Mouse (Mus musculus) intestine, postnatal 0 days (tissue): Measurements from ENCODE around the gene Dgke. TPM values are rescaled to one million over a fixed set of nuclear protein-coding genes. Genes with fewer than 3 reads are reported as not detected.
A peak's percentile ranks its signal among the peaks of the same experiment; 100 is the strongest.
"Not testable (repeated sequence)": the region's sequence is repeated elsewhere in the genome, so short reads cannot be mapped to it uniquely, and the experiment has no call there.

Experiments
- ATAC-seq: fragments of 200-750 bp; cut with Nextera tagmentation; 2 replicates; pipeline ENCODE4 v1.8.0; 2017; ENCODE audit warnings: mild to moderate bottlenecking, moderate TSS enrichment, moderate library complexity
- H3K27ac ChIP-seq: fragments of 300-500 bp; sonication (generic); 2 replicates; pipeline ENCODE4 v1.5.1; 2014; ENCODE audit warnings: mild to moderate bottlenecking, low read depth, low read length, moderate library complexity
- H3K27me3 ChIP-seq: fragments of 300-500 bp; sonication (generic); replicated peaks from 2 replicates; pipeline ENCODE4 v1.6.1; 2014; ENCODE audit warnings: low read length, mixed read lengths; ENCODE audit not compliant: control insufficient read depth, insufficient read depth
- H3K36me3 ChIP-seq: fragments of 300-500 bp; sonication (generic); 2 replicates; pipeline ENCODE4 v1.6.1; 2014; ENCODE audit warnings: mild to moderate bottlenecking, moderate library complexity; ENCODE audit not compliant: control insufficient read depth, insufficient read depth
- H3K4me1 ChIP-seq: fragments of 300-500 bp; sonication (generic); replicated peaks from 2 replicates; pipeline ENCODE4 v1.6.1; 2014; ENCODE audit warnings: antibody characterized with exemption, low read length, mixed read lengths; ENCODE audit not compliant: control insufficient read depth, insufficient read depth
- H3K4me2 ChIP-seq: fragments of 300-500 bp; sonication (generic); replicated peaks from 2 replicates; pipeline ENCODE4 v1.6.1; 2014; ENCODE audit warnings: low read depth, mild to moderate bottlenecking, moderate library complexity
- H3K4me3 ChIP-seq: fragments of 300-500 bp; sonication (generic); 2 replicates; pipeline ENCODE4 v1.5.1; 2014; ENCODE audit warnings: low read depth, low read length
- H3K9ac ChIP-seq: fragments of 300-500 bp; sonication (generic); 2 replicates; pipeline ENCODE4 v1.6.1; 2014; ENCODE audit warnings: mild to moderate bottlenecking, low read depth, low read length
- H3K9me3 ChIP-seq: fragments of 300-500 bp; sonication (generic); 2 replicates; pipeline ENCODE4 v1.6.1; 2016; ENCODE audit warnings: mixed run types; ENCODE audit not compliant: control insufficient read depth
- CTCF ChIP-seq: sonication (generic); IDR thresholded peaks from 2 replicates; pipeline ENCODE4 v1.5.1; 2016; ENCODE audit warnings: low read depth, mild to moderate bottlenecking, control low read depth, antibody characterized with exemption, moderate library complexity
- WGBS: fragments of 180-500 bp; shearing (Covaris S2); extraction: QIAGEN DNeasy Blood & Tissue Kit; methylation state at CpG from one replicate; pipeline ENCODE4 v1.1.7; 2014; 5-methylcytosine and 5-hydroxymethylcytosine counted together
- polyA plus RNA-seq: library from polyadenylated mRNA; unstranded; fragments of >200 nt; fragmentation: Nextera tagmentation; extraction: Ambion mirVana; gene quantifications from 2 replicates; pipeline ENCODE4 v1.2.1, GENCODE M21; 2015

The Dgke gene
- polyA plus RNA-seq, 1 experiment from 2014 or later = 1.7 TPM

- Histone ChIP-seq H3K27me3 (no peaks in the 10 kb centered on the region), H3K27ac (no peak overlapping the region), H3K9me3 (no peaks in the 10 kb centered on the region), H3K9ac (peak overlapping the region; percentile 42; the same call in 1 of the 2 replicates), H3K36me3 (no peaks in the 10 kb centered on the region), H3K4me1 (no peaks in the 10 kb centered on the region), H3K4me2 (peak overlapping the region; percentile 83), H3K4me3 (peak overlapping the region; percentile 47)
- TF ChIP-seq CTCF = peak; percentile 99
- under 1% methylated on average over 9 of the region's 9 CpGs for WGBS
- ATAC-seq = peak; percentile 87
These were observed 33.8 kb upstream of the Dgke start for GRCm38 (mm10) chr11:89100403-89100802.

GRCm38 (mm10) chr11:89098930-89099329 is 32.3 kb upstream of the Dgke start:
- Histone ChIP-seq H3K36me3 (no peaks in the 10 kb centered on the region), H3K27me3 (no peaks in the 10 kb centered on the region), H3K9ac (no peak overlapping the region), H3K9me3 (no peaks in the 10 kb centered on the region), H3K4me1 (no peaks in the 10 kb centered on the region), H3K4me2 (no peak overlapping the region), H3K4me3 (no peak overlapping the region), H3K27ac (no peak overlapping the region)
- WGBS = 73% methylated on average over 6 of the region's 6 CpGs
- TF ChIP-seq CTCF = no peak
- ATAC-seq = no peak

GRCm38 (mm10) chr11:89098083-89098835 is 31.6 kb upstream of the Dgke start:
- Histone ChIP-seq H3K9ac (no peak overlapping the region), H3K9me3 (no peaks in the 10 kb centered on the region), H3K4me2 (no peak overlapping the region), H3K27ac (no peak overlapping the region), H3K27me3 (no peaks in the 10 kb centered on the region), H3K4me3 (no peak overlapping the region), H3K4me1 (no peaks in the 10 kb centered on the region), H3K36me3 (no peaks in the 10 kb centered on the region)
- no peak for ATAC-seq
- TF ChIP-seq CTCF = no peak
- WGBS = 79% methylated on average over 17 of the region's 17 CpGs

GRCm38 (mm10) chr11:89097292-89097691 is 30.6 kb upstream of the Dgke start:
- not testable (repeated sequence) for ATAC-seq

GRCm38 (mm10) chr11:89095306-89095705 is 28.7 kb upstream of the Dgke start:
- WGBS = 59% methylated on average over 3 of the region's 3 CpGs
- Histone ChIP-seq H3K4me3 (no peak overlapping the region), H3K36me3 (no peaks in the 10 kb centered on the region), H3K9me3 (no peaks in the 10 kb centered on the region), H3K27ac (no peak overlapping the region), H3K4me1 (no peaks in the 10 kb centered on the region), H3K27me3 (no peaks in the 10 kb centered on the region), H3K4me2 (no peak overlapping the region), H3K9ac (no peak overlapping the region)
- ATAC-seq = no peak
- TF ChIP-seq CTCF = no peak

More at GRCm38 (mm10) chr11:89097292-89097691, 30.6 kb upstream of the Dgke start:
- not testable (repeated sequence) for H3K4me1 ChIP-seq, H3K9ac ChIP-seq, H3K4me3 ChIP-seq, H3K27ac ChIP-seq, H3K4me2 ChIP-seq, H3K9me3 ChIP-seq, H3K36me3 ChIP-seq, H3K27me3 ChIP-seq
- 92% methylated on average over 10 of the region's 10 CpGs for WGBS

GRCm38 (mm10) chr11:89092714-89093113 is 26.1 kb upstream of the Dgke start:
- H3K9ac ChIP-seq = no peak overlapping the region

GRCm38 (mm10) chr11:89090359-89090758 is 23.7 kb upstream of the Dgke start:
- not testable (repeated sequence) for H3K4me3 ChIP-seq, H3K36me3 ChIP-seq, ATAC-seq, H3K27me3 ChIP-seq, H3K9ac ChIP-seq, H3K4me1 ChIP-seq, H3K27ac ChIP-seq, H3K9me3 ChIP-seq, H3K4me2 ChIP-seq
- 89% methylated on average over 6 of the region's 7 CpGs for WGBS

More at GRCm38 (mm10) chr11:89092714-89093113, 26.1 kb upstream of the Dgke start:
- no peaks in the 10 kb centered on the region for H3K9me3 ChIP-seq
- H3K4me3 ChIP-seq = no peak overlapping the region
- ATAC-seq = no peak
- 55% methylated on average over 9 of the region's 9 CpGs for WGBS
- H3K27me3 ChIP-seq = no peaks in the 10 kb centered on the region
- no peak overlapping the region for H3K4me2 ChIP-seq
- H3K4me1 ChIP-seq = no peaks in the 10 kb centered on the region
- H3K27ac ChIP-seq = no peak overlapping the region
- H3K36me3 ChIP-seq = no peaks in the 10 kb centered on the region
- TF ChIP-seq CTCF = no peak
